Mouse (Mus musculus): ENCODE results near the gene Vmn1r40. TPM values are rescaled to one million over a fixed set of nuclear protein-coding genes. Genes with fewer than 3 reads are reported as not detected.
A peak's percentile ranks its signal among the peaks of the same experiment; 100 is the strongest.

The Vmn1r40 gene
- polyA plus RNA-seq, 1 experiment from 2014 or later: not detected

- WGBS: 89% methylated on average over 6 of the region's 6 CpGs
- Histone ChIP-seq H3K9ac (ENCODE audit: low read depth, low read length) (no peak overlapping the region), H3K4me1 (ENCODE audit: control insufficient read depth, insufficient read depth, low read length) (no peaks in the 10 kb centered on the region), H3K4me3 (ENCODE audit: low read depth, low read length) (no peak overlapping the region), H3K36me3 (ENCODE audit: control insufficient read depth, insufficient read depth, low read length) (no peaks in the 10 kb centered on the region), H3K27ac (replicated peaks; ENCODE audit: low read depth, low read length) (no peak overlapping the region), H3K9me3 (ENCODE audit: control insufficient read depth, low read length) (no peaks in the 10 kb centered on the region), H3K4me2 (ENCODE audit: low read depth, low read length) (no peak overlapping the region), H3K27me3 (replicated peaks; ENCODE audit: control insufficient read depth, insufficient read depth, low read length) (no peaks in the 10 kb centered on the region)
- ATAC-seq (ENCODE audit: low read depth) (no peak), DNase-seq (ENCODE audit: low spot score) (no peak)
Observed at GRCm38 (mm10) chr6:89669556-89669955, 37.8 kb upstream of the Vmn1r40 start.

GRCm38 (mm10) chr6:89671431-89671830 is 35.9 kb upstream of the Vmn1r40 start:
- no peak for DNase-seq (ENCODE audit: low spot score)
- WGBS: 74% methylated on average over 6 of the region's 6 CpGs

GRCm38 (mm10) chr6:89672641-89673040 is 34.7 kb upstream of the Vmn1r40 start:
- no peak overlapping the region for H3K27ac ChIP-seq (replicated peaks; ENCODE audit: low read depth, low read length)
- DNase-seq (ENCODE audit: low spot score): peak; percentile 8
- H3K27me3 ChIP-seq (replicated peaks; ENCODE audit: control insufficient read depth, insufficient read depth, low read length): no peaks in the 10 kb centered on the region
- 83% methylated on average over 7 of the region's 7 CpGs for WGBS
- no peaks in the 10 kb centered on the region for H3K4me1 ChIP-seq (ENCODE audit: control insufficient read depth, insufficient read depth, low read length)
- no peak overlapping the region for H3K9ac ChIP-seq (ENCODE audit: low read depth, low read length)
- H3K9me3 ChIP-seq (ENCODE audit: control insufficient read depth, low read length): no peaks in the 10 kb centered on the region
- H3K4me2 ChIP-seq (ENCODE audit: low read depth, low read length): no peak overlapping the region
- ATAC-seq (ENCODE audit: low read depth): no peak
- H3K4me3 ChIP-seq (ENCODE audit: low read depth, low read length): no peak overlapping the region
- H3K36me3 ChIP-seq (ENCODE audit: control insufficient read depth, insufficient read depth, low read length): no peaks in the 10 kb centered on the region

More at GRCm38 (mm10) chr6:89671431-89671830, 35.9 kb upstream of the Vmn1r40 start:
- Histone ChIP-seq H3K4me3 (ENCODE audit: low read depth, low read length) (no peak overlapping the region), H3K27ac (replicated peaks; ENCODE audit: low read depth, low read length) (no peak overlapping the region), H3K9me3 (ENCODE audit: control insufficient read depth, low read length) (no peaks in the 10 kb centered on the region), H3K36me3 (ENCODE audit: control insufficient read depth, insufficient read depth, low read length) (no peaks in the 10 kb centered on the region), H3K4me2 (ENCODE audit: low read depth, low read length) (no peak overlapping the region), H3K4me1 (ENCODE audit: control insufficient read depth, insufficient read depth, low read length) (no peaks in the 10 kb centered on the region), H3K9ac (ENCODE audit: low read depth, low read length) (no peak overlapping the region), H3K27me3 (replicated peaks; ENCODE audit: control insufficient read depth, insufficient read depth, low read length) (no peaks in the 10 kb centered on the region)
- ATAC-seq (ENCODE audit: low read depth): no peak

- Histone ChIP-seq H3K4me1 (ENCODE audit: control insufficient read depth, insufficient read depth, low read length) (no peaks in the 10 kb centered on the region), H3K9me3 (ENCODE audit: control insufficient read depth, low read length) (no peaks in the 10 kb centered on the region), H3K9ac (ENCODE audit: low read depth, low read length) (no peak overlapping the region), H3K36me3 (ENCODE audit: control insufficient read depth, insufficient read depth, low read length) (no peaks in the 10 kb centered on the region), H3K27me3 (replicated peaks; ENCODE audit: control insufficient read depth, insufficient read depth, low read length) (no peaks in the 10 kb centered on the region), H3K27ac (replicated peaks; ENCODE audit: low read depth, low read length) (no peak overlapping the region), H3K4me2 (ENCODE audit: low read depth, low read length) (no peak overlapping the region), H3K4me3 (ENCODE audit: low read depth, low read length) (no peak overlapping the region)
- WGBS: 76% methylated on average over 11 of the region's 11 CpGs
- DNase-seq (ENCODE audit: low spot score) (peak; percentile 45), ATAC-seq (ENCODE audit: low read depth) (peak; percentile 68; the same call in 1 of the 2 replicates)
Observed at GRCm38 (mm10) chr6:89673135-89673780, 34.1 kb upstream of the Vmn1r40 start.

- H3K4me2 ChIP-seq (ENCODE audit: low read depth, low read length): no peak overlapping the region
- DNase-seq (ENCODE audit: low spot score) (no peak), ATAC-seq (ENCODE audit: low read depth) (no peak)
- H3K4me3 ChIP-seq (ENCODE audit: low read depth, low read length): no peak overlapping the region
- WGBS: 83% methylated on average over 4 of the region's 4 CpGs
- H3K9me3 ChIP-seq (ENCODE audit: control insufficient read depth, low read length): no peaks in the 10 kb centered on the region
- no peaks in the 10 kb centered on the region for H3K27me3 ChIP-seq (replicated peaks; ENCODE audit: control insufficient read depth, insufficient read depth, low read length)
- no peaks in the 10 kb centered on the region for H3K4me1 ChIP-seq (ENCODE audit: control insufficient read depth, insufficient read depth, low read length)
- H3K36me3 ChIP-seq (ENCODE audit: control insufficient read depth, insufficient read depth, low read length): no peaks in the 10 kb centered on the region
- no peak overlapping the region for H3K27ac ChIP-seq (replicated peaks; ENCODE audit: low read depth, low read length)
- H3K9ac ChIP-seq (ENCODE audit: low read depth, low read length): no peak overlapping the region
Observed at GRCm38 (mm10) chr6:89678522-89678921, 28.8 kb upstream of the Vmn1r40 start.

- DNase-seq (ENCODE audit: low spot score): peak; percentile 52
- ATAC-seq (ENCODE audit: low read depth): peak; percentile 37; the same call in 1 of the 2 replicates
- Histone ChIP-seq H3K4me3 (ENCODE audit: low read depth, low read length) (no peak overlapping the region), H3K27me3 (replicated peaks; ENCODE audit: control insufficient read depth, insufficient read depth, low read length) (no peaks in the 10 kb centered on the region), H3K9me3 (ENCODE audit: control insufficient read depth, low read length) (no peaks in the 10 kb centered on the region), H3K27ac (replicated peaks; ENCODE audit: low read depth, low read length) (no peak overlapping the region), H3K36me3 (ENCODE audit: control insufficient read depth, insufficient read depth, low read length) (no peaks in the 10 kb centered on the region), H3K4me2 (ENCODE audit: low read depth, low read length) (no peak overlapping the region), H3K4me1 (ENCODE audit: control insufficient read depth, insufficient read depth, low read length) (no peaks in the 10 kb centered on the region), H3K9ac (ENCODE audit: low read depth, low read length) (no peak overlapping the region)
- WGBS: 21% methylated on average over 10 of the region's 10 CpGs
Observed at GRCm38 (mm10) chr6:89679291-89679835, 28.0 kb upstream of the Vmn1r40 start.

GRCm38 (mm10) chr6:89680155-89680554 is 27.2 kb upstream of the Vmn1r40 start:
- no peaks in the 10 kb centered on the region for H3K36me3 ChIP-seq (ENCODE audit: control insufficient read depth, insufficient read depth, low read length)
- peak; percentile 63; the same call in 1 of the 2 replicates for ATAC-seq (ENCODE audit: low read depth)
- no peak overlapping the region for H3K27ac ChIP-seq (replicated peaks; ENCODE audit: low read depth, low read length)
- no peaks in the 10 kb centered on the region for H3K27me3 ChIP-seq (replicated peaks; ENCODE audit: control insufficient read depth, insufficient read depth, low read length)
- no peak overlapping the region for H3K4me3 ChIP-seq (ENCODE audit: low read depth, low read length)
- H3K4me1 ChIP-seq (ENCODE audit: control insufficient read depth, insufficient read depth, low read length): no peaks in the 10 kb centered on the region
- WGBS: 6% methylated on average over 8 of the region's 8 CpGs
- no peak overlapping the region for H3K4me2 ChIP-seq (ENCODE audit: low read depth, low read length)
- no peak overlapping the region for H3K9ac ChIP-seq (ENCODE audit: low read depth, low read length)
- peak; percentile 65 for DNase-seq (ENCODE audit: low spot score)
- H3K9me3 ChIP-seq (ENCODE audit: control insufficient read depth, low read length): no peaks in the 10 kb centered on the region

GRCm38 (mm10) chr6:89684231-89684630 is 23.1 kb upstream of the Vmn1r40 start:
- Histone ChIP-seq H3K4me1 (ENCODE audit: control insufficient read depth, insufficient read depth, low read length) (no peaks in the 10 kb centered on the region), H3K27ac (replicated peaks; ENCODE audit: low read depth, low read length) (no peak overlapping the region), H3K9me3 (ENCODE audit: control insufficient read depth, low read length) (no peaks in the 10 kb centered on the region), H3K27me3 (replicated peaks; ENCODE audit: control insufficient read depth, insufficient read depth, low read length) (no peaks in the 10 kb centered on the region), H3K4me2 (ENCODE audit: low read depth, low read length) (no peak overlapping the region), H3K36me3 (ENCODE audit: control insufficient read depth, insufficient read depth, low read length) (no peaks in the 10 kb centered on the region), H3K4me3 (ENCODE audit: low read depth, low read length) (no peak overlapping the region), H3K9ac (ENCODE audit: low read depth, low read length) (no peak overlapping the region)
- no peak for DNase-seq (ENCODE audit: low spot score)
- WGBS: 63% methylated on average over 1 of the region's 1 CpGs
- no peak for ATAC-seq (ENCODE audit: low read depth)

- Histone ChIP-seq H3K4me2 (ENCODE audit: low read depth, low read length) (no peak overlapping the region), H3K27ac (replicated peaks; ENCODE audit: low read depth, low read length) (no peak overlapping the region), H3K4me1 (ENCODE audit: control insufficient read depth, insufficient read depth, low read length) (no peaks in the 10 kb centered on the region), H3K27me3 (replicated peaks; ENCODE audit: control insufficient read depth, insufficient read depth, low read length) (no peaks in the 10 kb centered on the region), H3K36me3 (ENCODE audit: control insufficient read depth, insufficient read depth, low read length) (no peaks in the 10 kb centered on the region), H3K9ac (ENCODE audit: low read depth, low read length) (no peak overlapping the region), H3K9me3 (ENCODE audit: control insufficient read depth, low read length) (no peaks in the 10 kb centered on the region), H3K4me3 (ENCODE audit: low read depth, low read length) (no peak overlapping the region)
- DNase-seq (ENCODE audit: low spot score) (no peak), ATAC-seq (ENCODE audit: low read depth) (no peak)
- 74% methylated on average over 1 of the region's 1 CpGs for WGBS
Observed at GRCm38 (mm10) chr6:89687100-89687499, 20.2 kb upstream of the Vmn1r40 start.
